Mouse (Mus musculus) liver, embryonic 14.5 days (tissue): Measurements from ENCODE around the gene St6galnac5.

Source experiments
- CTCF ChIP-seq: IDR thresholded peaks from 2 replicates; pipeline ENCODE4 v1.5.1; 2016; ENCODE audit warnings: antibody characterized with exemption, low read depth, control low read depth
- EP300 ChIP-seq: IDR thresholded peaks from 2 replicates; pipeline ENCODE4 v1.6.1; 2016; ENCODE audit warnings: antibody characterized with exemption, low read depth

GRCm38 (mm10) chr3:152980978-152981974 lies 770 bp downstream of the St6galnac5 start:
- TF ChIP-seq EP300 (no peak), CTCF (no peak)
